Mouse (Mus musculus) MN1 (cell line): ENCODE data around the gene Spata2.

Experiments used
- DNase-seq: peaks from one replicate; pipeline ENCODE4 v3.0.0-alpha.2; 2016; ENCODE audit warnings: low spot score

Gene Spata2

DNA sequence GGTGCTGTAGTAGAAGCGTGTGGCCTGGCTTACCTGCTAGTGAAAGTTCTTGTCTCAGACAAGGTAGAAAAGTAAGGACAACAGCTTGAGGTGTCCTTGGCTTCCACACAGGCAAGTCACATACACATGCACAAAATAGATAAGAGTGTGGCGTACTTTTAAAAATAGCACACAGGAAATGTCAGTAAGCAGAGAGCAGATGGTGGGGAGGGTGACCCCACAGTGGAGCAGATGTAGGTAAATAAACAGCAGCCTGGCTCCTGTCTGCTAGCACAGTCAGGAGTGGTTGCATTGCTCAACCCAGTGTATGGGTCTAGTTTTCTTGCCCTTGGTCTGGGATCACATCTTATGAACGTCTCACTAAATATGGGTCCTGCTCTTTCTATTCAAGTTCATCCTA is 17.8 kb upstream of the Spata2 start:
- DNase-seq = no peak

DNA sequence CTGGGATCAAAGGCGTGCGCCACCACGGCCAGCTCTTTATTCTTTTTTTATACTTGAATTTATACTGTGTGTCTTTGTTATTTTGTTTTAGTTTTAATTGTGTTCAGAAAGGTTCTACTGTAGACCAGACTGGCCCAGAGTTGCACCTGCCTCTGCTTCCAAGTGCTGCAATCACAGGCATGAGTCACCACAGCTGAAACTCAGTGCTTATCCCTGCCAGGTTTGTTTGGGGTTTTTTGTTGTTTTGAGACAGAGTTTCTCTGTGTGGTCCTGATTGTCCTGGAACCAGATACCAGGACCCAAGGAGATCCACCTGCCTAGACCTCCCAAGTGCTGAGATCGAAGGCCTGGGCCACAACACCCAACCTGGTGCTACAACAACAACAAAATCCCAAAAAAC is 15.9 kb upstream of the Spata2 start:
- no peak for DNase-seq

GRCm38 (mm10) chr2:167507719-167508385 is 15.2 kb upstream of the Spata2 start:
- DNase-seq = no peak

- no peak for DNase-seq
Measured at GRCm38 (mm10) chr2:167506546-167507260, 14.0 kb upstream of the Spata2 start.

DNA sequence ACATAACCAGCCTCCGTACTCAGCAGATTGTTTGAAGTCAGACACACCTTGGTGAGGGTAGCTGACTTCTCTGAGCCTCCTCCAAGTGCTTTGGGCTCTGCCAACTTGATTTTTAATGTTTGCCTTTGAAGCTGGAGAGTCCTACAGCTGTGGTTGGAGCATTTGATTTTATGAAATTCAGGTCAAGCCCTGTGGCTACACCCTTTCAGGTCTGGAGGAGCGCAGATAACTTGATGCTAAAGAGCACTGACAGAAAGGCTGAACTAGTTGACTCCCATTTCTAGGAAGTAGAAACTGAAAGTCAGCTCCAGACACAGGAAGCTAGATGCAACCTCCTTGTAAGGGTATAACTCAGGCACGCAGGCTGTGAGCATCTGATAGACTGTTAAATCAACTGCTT is 12.4 kb upstream of the Spata2 start:
- no peak for DNase-seq

GRCm38 (mm10) chr2:167503896-167504349 is 11.2 kb upstream of the Spata2 start:
- DNase-seq = peak; percentile 58

DNA sequence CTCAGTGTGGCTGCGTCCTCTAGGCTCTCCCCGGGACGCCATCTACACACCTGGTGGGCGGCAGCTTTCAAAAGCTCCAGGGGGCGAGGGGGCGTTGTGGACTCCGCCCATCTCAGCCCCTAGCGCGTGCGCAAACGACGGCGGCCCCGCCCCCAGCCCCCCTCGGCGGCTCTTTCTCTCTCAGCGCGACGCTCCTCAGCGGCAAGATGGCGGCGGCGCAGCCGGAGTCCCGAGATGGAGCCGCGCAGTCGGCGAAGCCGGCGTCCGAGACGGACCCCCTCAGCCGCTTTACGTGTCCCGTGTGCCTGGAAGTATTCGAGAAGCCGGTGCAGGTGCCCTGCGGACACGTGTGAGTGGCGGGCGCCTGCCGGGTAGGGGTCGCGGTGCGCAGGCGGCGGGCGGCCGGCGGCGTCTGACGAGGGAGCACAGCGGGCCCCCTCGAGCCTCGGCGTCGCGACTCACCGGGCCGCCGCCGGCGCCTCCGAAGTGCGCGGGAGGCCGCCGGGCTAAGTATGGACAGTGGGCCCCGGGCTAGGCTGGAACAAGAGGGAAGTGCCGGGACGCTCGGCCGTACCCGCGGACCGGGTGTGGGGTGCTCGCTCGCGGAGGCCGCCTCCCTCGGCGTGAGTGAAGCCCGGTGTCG is 10.7 kb upstream of the Spata2 start:
- DNase-seq = peak; percentile 88

DNA sequence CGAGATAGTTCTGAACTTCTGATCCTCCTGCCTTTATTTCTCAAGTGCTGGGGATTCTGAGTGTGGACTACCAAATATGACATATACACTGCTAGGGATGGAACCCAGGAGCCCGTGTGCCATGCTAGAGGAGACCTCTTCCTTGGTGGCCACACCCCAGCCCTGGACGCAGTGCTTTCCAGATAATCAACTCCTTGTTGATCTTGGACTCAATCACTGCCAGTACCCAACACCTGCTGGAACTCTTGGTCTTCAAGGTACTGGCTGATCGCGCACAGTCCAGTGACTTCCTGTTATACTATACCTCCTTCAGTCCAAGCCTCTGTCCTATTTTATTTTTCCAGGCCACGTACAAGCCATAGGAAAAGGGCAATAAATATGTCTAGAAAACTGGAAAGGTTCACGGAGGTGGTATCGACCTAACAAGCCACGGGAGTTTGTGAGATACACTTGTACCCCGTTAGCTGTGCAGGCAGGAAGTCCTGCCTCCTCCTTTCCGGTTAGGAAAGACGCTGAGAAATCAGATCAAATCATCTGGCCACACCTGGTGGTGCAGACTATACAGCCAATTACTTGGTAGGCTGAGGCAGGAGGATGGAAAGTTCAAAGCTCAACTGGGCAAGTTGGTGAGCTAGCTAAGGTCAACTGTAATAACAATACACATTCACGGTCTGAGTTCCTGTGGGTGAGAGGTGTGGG is 10.0 kb upstream of the Spata2 start:
- no peak for DNase-seq

- DNase-seq = no peak
Measured at GRCm38 (mm10) chr2:167497272-167497671, 4.6 kb upstream of the Spata2 start.

DNA sequence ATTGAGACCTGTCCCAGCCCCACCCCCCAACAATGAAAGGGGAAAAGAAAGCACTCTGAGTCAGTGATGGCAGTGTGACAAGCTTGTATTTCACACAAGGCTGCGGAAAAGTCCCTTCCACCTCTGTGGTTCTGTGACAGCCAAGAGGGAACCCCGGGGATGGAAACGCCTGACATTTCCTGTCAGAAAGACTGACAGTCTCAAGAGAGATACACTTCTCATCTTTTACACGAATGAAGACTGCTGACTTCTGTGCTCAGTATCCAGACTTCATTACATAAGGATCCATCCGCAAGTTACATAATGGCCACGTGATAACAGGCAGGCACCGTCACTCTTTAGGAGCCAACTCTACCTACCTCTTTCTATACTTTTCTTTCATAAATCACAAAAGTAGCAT is 3.8 kb upstream of the Spata2 start:
- DNase-seq = no peak

DNA sequence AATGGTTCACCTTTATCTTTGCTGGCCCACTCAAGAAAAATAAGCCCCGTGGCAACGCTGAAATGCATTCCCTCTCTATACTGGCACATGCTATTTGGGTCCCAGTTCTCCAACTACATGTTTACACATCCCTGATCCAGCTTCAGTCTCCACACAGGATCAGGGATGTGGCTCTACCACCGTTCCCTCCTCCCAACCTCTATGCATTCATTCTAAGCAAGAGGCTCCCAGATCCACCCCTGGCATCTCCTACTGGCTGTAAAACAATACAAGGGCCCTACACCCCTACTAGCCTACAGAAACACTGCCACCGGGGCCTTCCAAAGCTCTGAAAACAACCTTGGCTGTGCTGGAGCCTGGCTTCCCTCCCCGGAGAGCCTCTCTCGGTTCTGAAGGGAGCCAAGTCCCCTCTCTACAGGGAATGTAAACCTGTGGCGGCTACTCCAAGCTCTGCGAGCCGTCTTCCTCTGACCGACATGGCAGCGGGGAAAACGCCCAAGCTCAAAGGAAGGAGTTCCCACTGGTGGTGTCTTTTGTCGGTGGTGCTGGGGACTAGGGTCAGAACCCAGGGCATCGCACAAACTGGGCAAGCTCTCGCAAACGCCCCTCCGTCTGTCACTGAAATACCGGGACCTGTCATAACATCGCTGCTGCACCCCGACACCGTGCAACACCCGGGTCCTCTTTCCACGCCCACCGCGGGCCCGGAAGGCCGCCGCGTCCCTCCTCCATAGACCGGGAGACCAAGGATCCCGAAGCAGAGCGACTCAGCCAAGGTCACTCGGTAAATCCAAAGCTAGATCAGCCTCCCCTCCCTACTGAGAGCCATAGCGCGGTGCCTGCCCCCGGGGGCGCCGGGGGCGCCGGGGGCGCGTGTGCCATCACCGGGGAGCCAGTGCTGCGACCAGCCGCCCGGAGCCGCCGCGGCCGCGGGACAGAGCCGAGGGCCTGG is 654 bp downstream of the Spata2 start, which contains the start of gene Rnf114:
Rnf114 (plus strand) TSS at position 889 of the 952 bp plus-strand sequence.
- DNase-seq = peak; percentile 49

GRCm38 (mm10) chr2:167490813-167491525 is 1.7 kb downstream of the Spata2 start:
- DNase-seq = peak; percentile 78

DNA sequence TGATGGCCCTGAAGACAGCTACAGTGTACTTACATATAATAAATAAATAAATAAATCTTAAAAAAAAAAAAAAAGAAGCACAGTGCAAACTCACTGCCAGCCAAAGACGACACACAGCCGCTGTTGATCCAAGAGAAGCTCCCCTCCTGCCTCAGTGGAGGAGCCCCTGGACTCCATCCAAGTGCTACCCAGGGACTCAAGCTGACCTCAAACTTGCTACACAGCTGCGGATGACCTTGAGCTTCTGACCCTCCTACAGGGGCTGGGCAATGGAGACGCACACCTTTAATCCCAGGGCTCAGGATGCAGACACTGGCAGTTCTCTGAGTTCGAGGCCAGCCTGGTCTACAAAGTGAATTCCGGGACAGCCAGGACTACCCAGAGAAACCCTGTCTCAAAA is 4.7 kb downstream of the Spata2 start:
- DNase-seq = no peak

GRCm38 (mm10) chr2:167487551-167487950 is 5.1 kb downstream of the Spata2 start:
- DNase-seq = no peak

DNA sequence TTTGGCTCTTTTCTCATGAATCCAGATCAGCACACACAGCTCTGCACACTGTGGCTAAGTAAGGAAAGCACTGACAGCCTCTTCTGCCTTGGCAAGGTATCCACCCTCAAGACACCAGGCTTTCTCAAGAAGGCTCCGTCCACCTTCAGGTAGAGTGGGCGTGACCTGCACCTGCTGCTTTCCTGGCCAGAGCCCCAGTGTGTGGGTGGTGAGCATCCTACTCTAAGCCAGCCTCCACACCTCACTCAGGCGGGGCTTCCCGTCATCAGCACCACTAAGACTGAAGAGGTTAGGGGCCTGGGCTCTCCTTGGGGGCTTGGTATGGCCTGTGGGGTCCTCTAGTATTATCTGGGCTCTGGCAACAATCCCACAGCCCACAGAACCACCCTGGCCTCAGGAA is 6.1 kb downstream of the Spata2 start:
- no peak for DNase-seq

GRCm38 (mm10) chr2:167485501-167486377 is 6.9 kb downstream of the Spata2 start:
- peak; percentile 95 for DNase-seq

GRCm38 (mm10) chr2:167484932-167485331 is 7.8 kb downstream of the Spata2 start:
- DNase-seq = no peak

DNA sequence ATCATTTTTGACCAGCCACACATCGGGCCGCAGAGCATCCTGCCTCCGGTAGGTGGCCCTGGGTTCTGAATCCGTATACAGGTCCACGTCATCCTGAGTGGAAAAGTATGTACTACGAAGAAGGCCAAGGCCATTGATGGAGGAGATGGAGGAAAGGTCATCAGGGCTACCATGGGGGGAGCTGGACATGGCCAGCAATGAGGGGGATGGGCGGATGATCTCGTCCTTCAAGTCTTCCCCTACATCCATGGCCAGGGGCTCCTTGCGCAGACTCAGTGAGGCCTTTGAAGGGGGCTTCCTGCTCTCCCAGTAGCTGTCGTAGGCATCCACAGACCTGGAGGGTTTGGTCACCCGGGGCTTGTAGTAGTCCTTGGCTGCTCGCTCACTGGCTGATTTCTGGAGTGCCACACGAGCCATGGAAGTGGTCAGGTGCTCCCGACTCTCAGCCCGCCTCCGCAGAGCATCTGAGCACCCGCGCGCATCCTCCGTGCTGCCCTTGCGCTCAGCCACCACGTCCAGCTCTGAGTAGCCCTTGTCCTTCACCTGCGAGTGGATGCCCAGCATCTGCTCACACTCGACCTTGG is 8.8 kb downstream of the Spata2 start:
- DNase-seq = no peak
